31 mouse cellular contexts compared by ENCODE assay signal in the genomic region with DNA sequence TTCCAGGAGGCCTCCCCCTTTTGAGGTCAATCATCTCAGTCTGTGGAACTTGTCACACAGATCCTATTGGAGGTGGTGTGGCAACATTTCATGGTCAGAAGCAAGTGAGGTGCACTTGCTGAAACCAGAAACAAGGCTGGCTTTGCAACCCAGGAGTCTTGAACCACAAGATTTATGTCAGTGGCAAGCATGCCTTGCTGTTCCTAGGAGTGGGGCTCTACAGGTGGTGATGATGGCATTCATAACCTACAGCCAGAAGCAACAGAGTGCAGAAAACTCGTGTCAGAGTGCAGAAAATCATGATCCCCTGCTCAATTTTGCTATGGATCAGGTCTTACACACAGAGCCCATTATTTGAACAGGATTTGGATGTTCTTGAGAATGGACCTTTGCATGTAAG. TPM values are rescaled to one million over a fixed set of nuclear protein-coding genes. Genes with fewer than 3 reads are reported as not detected.
A peak's percentile ranks its signal among the peaks of the same experiment; 100 is the strongest.
DNase-seq lines count a peak whose midpoint lies in the region; ATAC-seq and TF ChIP-seq lines count a peak whose summit lies in the region.
"Had no signal": no experiment of that assay in that cellular context is flagged by ENCODE, and none has a peak within 500 bp of the region (broad histone marks: within the 10 kb centered on the region; RNA-seq: fewer than 3 reads in every experiment).

No protein-coding gene starts in this region.

- H3K4me2 ChIP-seq in kidney, embryonic 14.5 days (replicated peaks; ENCODE audit: low read depth, low read length) = no peak overlapping the region
- H3K4me2 ChIP-seq in kidney, embryonic 16.5 days (replicated peaks; ENCODE audit: low read depth, low read length) = no peak overlapping the region
- no peak overlapping the region for H3K4me2 ChIP-seq in liver, postnatal 0 days (ENCODE audit: low read depth, low read length)
- H3K4me2 ChIP-seq in liver, embryonic 11.5 days = no peak overlapping the region
- H3K4me2 ChIP-seq: embryonic facial prominence, embryonic 13.5 days; embryonic facial prominence, embryonic 15.5 days; forebrain, embryonic 12.5 days had no signal

- WGBS in kidney, embryonic 14.5 days = 28% methylated on average over 1 of the region's 1 CpGs
- WGBS in kidney, embryonic 16.5 days = 26% methylated on average over 1 of the region's 1 CpGs
- 33% methylated on average over 1 of the region's 1 CpGs for WGBS in liver, postnatal 0 days (ENCODE audit: insufficient replicate concordance)
- WGBS in liver, embryonic 11.5 days = 38% methylated on average over 1 of the region's 1 CpGs

- peak overlapping the region; percentile 30 for H3K27ac ChIP-seq in kidney, embryonic 14.5 days (ENCODE audit: low read depth, low read length)
- H3K27ac ChIP-seq in kidney, embryonic 16.5 days (ENCODE audit: low read length) = peak overlapping the region; percentile 86
- no peak overlapping the region for H3K27ac ChIP-seq in liver, postnatal 0 days (ENCODE audit: low read depth)
- H3K27ac ChIP-seq in liver, embryonic 11.5 days (ENCODE audit: low read depth, low read length) = no peak overlapping the region
- H3K27ac ChIP-seq: embryonic facial prominence, embryonic 13.5 days; embryonic facial prominence, embryonic 15.5 days; forebrain, embryonic 10.5 days; forebrain, embryonic 12.5 days had no signal

- TF ChIP-seq CTCF in liver, postnatal 0 days (IDR thresholded peaks at IDR 0.05; ENCODE audit: low read depth) = no peak

- peaks cover 12% of the 10 kb centered on the region for H3K4me1 ChIP-seq in kidney, embryonic 14.5 days (ENCODE audit: control insufficient read depth, insufficient read depth, low read length)
- H3K4me1 ChIP-seq in kidney, embryonic 16.5 days (ENCODE audit: insufficient read depth, low read length) = peaks cover 24% of the 10 kb centered on the region
- H3K4me1 ChIP-seq in liver, postnatal 0 days (ENCODE audit: insufficient read depth) = no peaks in the 10 kb centered on the region; the same call in none of the 2 replicates
- H3K4me1 ChIP-seq in liver, embryonic 11.5 days (replicated peaks; ENCODE audit: control insufficient read depth, insufficient read depth, low read length) = no peaks in the 10 kb centered on the region
- H3K4me1 ChIP-seq: embryonic facial prominence, embryonic 13.5 days; embryonic facial prominence, embryonic 15.5 days; forebrain, embryonic 10.5 days; forebrain, embryonic 12.5 days had no signal

- no peak overlapping the region for H3K9ac ChIP-seq in kidney, embryonic 14.5 days (ENCODE audit: low read depth, low read length)
- no peak overlapping the region for H3K9ac ChIP-seq in kidney, embryonic 16.5 days (replicated peaks; ENCODE audit: low read length)
- H3K9ac ChIP-seq in liver, postnatal 0 days (replicated peaks) = no peak overlapping the region
- no peak overlapping the region for H3K9ac ChIP-seq in liver, embryonic 11.5 days (ENCODE audit: low read depth, low read length)
- H3K9ac ChIP-seq: embryonic facial prominence, embryonic 13.5 days; embryonic facial prominence, embryonic 15.5 days; forebrain, embryonic 12.5 days had no signal

- H3K36me3 ChIP-seq in kidney, embryonic 14.5 days (ENCODE audit: control insufficient read depth, insufficient read depth, low read length) = no peaks in the 10 kb centered on the region
- H3K36me3 ChIP-seq in kidney, embryonic 16.5 days (ENCODE audit: insufficient read depth, low read length) = no peaks in the 10 kb centered on the region
- H3K36me3 ChIP-seq in liver, postnatal 0 days (replicated peaks; ENCODE audit: insufficient read depth, low read length) = no peaks in the 10 kb centered on the region
- no peaks in the 10 kb centered on the region for H3K36me3 ChIP-seq in liver, embryonic 11.5 days (ENCODE audit: control insufficient read depth, insufficient read depth, low read length)
- H3K36me3 ChIP-seq: embryonic facial prominence, embryonic 13.5 days; embryonic facial prominence, embryonic 15.5 days; forebrain, embryonic 10.5 days; forebrain, embryonic 12.5 days had no signal

- no peaks in the 10 kb centered on the region for H3K27me3 ChIP-seq in kidney, embryonic 14.5 days (ENCODE audit: control insufficient read depth, insufficient read depth, low read length)
- no peaks in the 10 kb centered on the region for H3K27me3 ChIP-seq in kidney, embryonic 16.5 days (ENCODE audit: insufficient read depth, low read length)
- no peaks in the 10 kb centered on the region for H3K27me3 ChIP-seq in liver, postnatal 0 days (ENCODE audit: insufficient read depth, low read length)
- H3K27me3 ChIP-seq in liver, embryonic 11.5 days (replicated peaks; ENCODE audit: control insufficient read depth, insufficient read depth, low read length) = no peaks in the 10 kb centered on the region
- H3K27me3 ChIP-seq: embryonic facial prominence, embryonic 13.5 days; embryonic facial prominence, embryonic 15.5 days; forebrain, embryonic 12.5 days had no signal

- intact Hi-C loops in gastrocnemius, postnatal 36 days (cut with DNase I) = no loop called here

- H3K4me3 ChIP-seq in kidney, embryonic 14.5 days (ENCODE audit: low read length) = no peak overlapping the region
- no peak overlapping the region for H3K4me3 ChIP-seq in kidney, embryonic 16.5 days (ENCODE audit: low read length)
- H3K4me3 ChIP-seq in liver, postnatal 0 days (ENCODE audit: low read depth, low read length) = no peak overlapping the region
- H3K4me3 ChIP-seq in liver, embryonic 11.5 days (ENCODE audit: low read depth, low read length) = no peak overlapping the region
- H3K4me3 ChIP-seq: embryonic facial prominence, embryonic 13.5 days; embryonic facial prominence, embryonic 15.5 days; erythroblast, embryonic 14.5 days; forebrain, embryonic 10.5 days; forebrain, embryonic 12.5 days had no signal

- no peak for TF ChIP-seq EP300 in liver, postnatal 0 days (IDR thresholded peaks at IDR 0.05; ENCODE audit: low read depth)

- H3K9me3 ChIP-seq in kidney, embryonic 14.5 days (ENCODE audit: control insufficient read depth, low read length) = no peaks in the 10 kb centered on the region
- 0 out of 2 replicates have a peak, but pooled peaks cover 3% of the 10 kb centered on the region for H3K9me3 ChIP-seq in kidney, embryonic 16.5 days (ENCODE audit: low read length)
- no peaks in the 10 kb centered on the region for H3K9me3 ChIP-seq in liver, postnatal 0 days (ENCODE audit: low read length)
- no peaks in the 10 kb centered on the region for H3K9me3 ChIP-seq in liver, embryonic 11.5 days (ENCODE audit: control insufficient read depth, low read length)
- H3K9me3 ChIP-seq: embryonic facial prominence, embryonic 13.5 days; embryonic facial prominence, embryonic 15.5 days; forebrain, embryonic 10.5 days; forebrain, embryonic 12.5 days had no signal

- DNase-seq in kidney, adult 8-10 months = no peak
- DNase-seq in kidney, postnatal 4 days = no peak
- peak; percentile 15 for DNase-seq in liver, postnatal 0 days
- no peak for DNase-seq in liver, embryonic 11.5 days (ENCODE audit: low spot score)
- no peak for DNase-seq in gastrocnemius, postnatal 36 days
- DNase-seq: adrenal gland, postnatal 10 days; adrenal gland, postnatal 25 days; cerebellum, adult 11 months; cerebellum, adult 18-20 months; cerebellum, adult 8-10 months; cerebellum, adult 9-11 months; cerebellum, postnatal 14 days; cerebellum, postnatal 36 days; embryo, embryonic 11 days had no signal

- peak; percentile 50 for ATAC-seq in kidney, embryonic 14.5 days (ENCODE audit: low FRiP score, low TSS enrichment)
- ATAC-seq in kidney, embryonic 16.5 days (ENCODE audit: low FRiP score, low TSS enrichment) = peak; percentile 69
- ATAC-seq in liver, postnatal 0 days = peak; percentile 35; the same call in 1 of the 2 replicates
- ATAC-seq in liver, embryonic 11.5 days (replicated peaks; ENCODE audit: low FRiP score) = no peak
- ATAC-seq: forebrain, embryonic 14.5 days; forebrain, embryonic 16.5 days had no signal

RNA-seq across cellular contexts. Expression of a gene that starts 5.8 kb away (rescaled TPM):
- 25.1 and 32.7 TPM in 2 replicates for polyA plus RNA-seq in kidney, embryonic 14.5 days (2014; fragmentation: Nextera tagmentation; extraction: Ambion mirVana)
- 14.9 and 17.3 TPM in 2 replicates for polyA plus RNA-seq in kidney, embryonic 16.5 days (2015; fragmentation: Nextera tagmentation; extraction: Ambion mirVana)
- not detected in 2 replicates for polyA plus RNA-seq in liver, postnatal 0 days (2015; fragmentation: Nextera tagmentation; extraction: Ambion mirVana)
- polyA plus RNA-seq in liver, embryonic 11.5 days (2014; fragmentation: Nextera tagmentation; extraction: Ambion mirVana) = not detected in 2 replicates
- not detected for total RNA-seq in gastrocnemius, postnatal 36 days (2021)
- total RNA-seq: common myeloid progenitor, adult 5-6 weeks; MEL had no signal
- polyA plus RNA-seq: brain, embryonic 14.5 days; C2C12; embryonic facial prominence, embryonic 11.5 days; embryonic facial prominence, embryonic 13.5 days; erythroblast, embryonic 14.5 days; forebrain, embryonic 10.5 days; forebrain, embryonic 12.5 days; forebrain, embryonic 14.5 days; forebrain, embryonic 16.5 days had no signal

RNA-seq across cellular contexts. Expression of a gene that starts 15.8 kb away (rescaled TPM):
- 0.43 TPM in 1 of 2 replicates, not detected in the other for polyA plus RNA-seq in kidney, embryonic 14.5 days (2014; fragmentation: Nextera tagmentation; extraction: Ambion mirVana)
- not detected in 2 replicates for polyA plus RNA-seq in kidney, embryonic 16.5 days (2015; fragmentation: Nextera tagmentation; extraction: Ambion mirVana)
- polyA plus RNA-seq in liver, postnatal 0 days (2015; fragmentation: Nextera tagmentation; extraction: Ambion mirVana) = not detected in 2 replicates
- not detected in 2 replicates for polyA plus RNA-seq in liver, embryonic 11.5 days (2014; fragmentation: Nextera tagmentation; extraction: Ambion mirVana)
- not detected for total RNA-seq in gastrocnemius, postnatal 36 days (2021)
- total RNA-seq: adrenal gland, adult 18-20 months; adrenal gland, postnatal 10 days; adrenal gland, postnatal 25 days; adrenal gland, postnatal 4 days; common myeloid progenitor, adult 5-6 weeks; ES-E14; MEL had no signal
- polyA plus RNA-seq: C2C12; embryonic facial prominence, embryonic 11.5 days; embryonic facial prominence, embryonic 13.5 days; embryonic facial prominence, embryonic 15.5 days; erythroblast, embryonic 14.5 days; forebrain, embryonic 10.5 days; forebrain, embryonic 12.5 days; forebrain, embryonic 14.5 days; forebrain, embryonic 16.5 days had no signal

RNA-seq across cellular contexts. Expression of a gene that starts 26.3 kb away (rescaled TPM):
- 88.6 and 102 TPM in 2 replicates for polyA plus RNA-seq in kidney, embryonic 14.5 days (2014; fragmentation: Nextera tagmentation; extraction: Ambion mirVana)
- 77.8 and 79.1 TPM in 2 replicates for polyA plus RNA-seq in kidney, embryonic 16.5 days (2015; fragmentation: Nextera tagmentation; extraction: Ambion mirVana)
- 30.6 and 30.7 TPM in 2 replicates for polyA plus RNA-seq in liver, postnatal 0 days (2015; fragmentation: Nextera tagmentation; extraction: Ambion mirVana)
- 91.1 and 94.6 TPM in 2 replicates for polyA plus RNA-seq in liver, embryonic 11.5 days (2014; fragmentation: Nextera tagmentation; extraction: Ambion mirVana)
- 10 to 100 TPM; 25.2 to 29.4 TPM for total RNA-seq in gastrocnemius, postnatal 36 days (2021)

RNA-seq across cellular contexts. Expression of a gene that starts 43.2 kb away (rescaled TPM):
- polyA plus RNA-seq in kidney, embryonic 14.5 days (2014; fragmentation: Nextera tagmentation; extraction: Ambion mirVana) = 0.27 TPM in 1 of 2 replicates, not detected in the other
- 1.4 and 2.2 TPM in 2 replicates for polyA plus RNA-seq in kidney, embryonic 16.5 days (2015; fragmentation: Nextera tagmentation; extraction: Ambion mirVana)
- 659 and 684 TPM in 2 replicates for polyA plus RNA-seq in liver, postnatal 0 days (2015; fragmentation: Nextera tagmentation; extraction: Ambion mirVana)
- 13.5 and 15.8 TPM in 2 replicates for polyA plus RNA-seq in liver, embryonic 11.5 days (2014; fragmentation: Nextera tagmentation; extraction: Ambion mirVana)
- total RNA-seq in gastrocnemius, postnatal 36 days (2021) = not detected
- total RNA-seq: adrenal gland, postnatal 25 days; ES-E14; MEL had no signal
- polyA plus RNA-seq: C2C12; forebrain, embryonic 10.5 days; forebrain, embryonic 14.5 days; forebrain, embryonic 16.5 days had no signal

Comparison
In these comparisons a context has a peak if more than half of its experiments do, and no peak if none do; other contexts are left out.
1. H3K27ac ChIP-seq: peak in kidney, embryonic 14.5 days (single experiment) and kidney, embryonic 16.5 days (single experiment); none in liver, postnatal 0 days (single experiment) and liver, embryonic 11.5 days (single experiment).
2. RNA of a gene that starts 5.8 kb away (polyA plus RNA-seq): 25.1 to 32.7 TPM in kidney, embryonic 14.5 days and 14.9 to 17.3 TPM in kidney, embryonic 16.5 days; not detected in liver, embryonic 11.5 days and not detected in liver, postnatal 0 days; every median in the first group is over 10 times any median in the second.